Mouse (Mus musculus) neural tube, embryonic 12.5 days (tissue): ENCODE results near the gene Nop10. TPM values are rescaled to one million over a fixed set of nuclear protein-coding genes. Genes with fewer than 3 reads are reported as not detected.

Experiments
- ATAC-seq: fragments of 200-750 bp; cut with Nextera tagmentation; 2 replicates; pipeline ENCODE4 v1.8.0; 2017; ENCODE audit warnings: low read depth, mild to moderate bottlenecking, moderate TSS enrichment, moderate library complexity; ENCODE audit not compliant: low FRiP score
- H3K27ac ChIP-seq: fragments of 300-500 bp; sonication (generic); 2 replicates; pipeline ENCODE4 v1.5.1; 2016
- H3K27me3 ChIP-seq: fragments of 300-500 bp; sonication (generic); replicated peaks from 2 replicates; pipeline ENCODE4 v1.6.1; 2016; ENCODE audit warnings: mild to moderate bottlenecking
- H3K36me3 ChIP-seq: fragments of 300-500 bp; sonication (generic); 2 replicates; pipeline ENCODE4 v1.6.1; 2016; ENCODE audit warnings: mild to moderate bottlenecking
- H3K4me1 ChIP-seq: fragments of 300-500 bp; sonication (generic); 2 replicates; pipeline ENCODE4 v1.6.1; 2016
- H3K4me2 ChIP-seq: fragments of 300-500 bp; sonication (generic); replicated peaks from 2 replicates; pipeline ENCODE4 v1.6.1; 2016; ENCODE audit warnings: mild to moderate bottlenecking
- H3K4me3 ChIP-seq: fragments of 300-500 bp; sonication (generic); 2 replicates; pipeline ENCODE4 v1.5.1; 2016
- H3K9ac ChIP-seq: fragments of 300-500 bp; sonication (generic); 2 replicates; pipeline ENCODE4 v1.6.1; 2016; ENCODE audit warnings: mild to moderate bottlenecking
- H3K9me3 ChIP-seq: fragments of 300-500 bp; sonication (generic); 2 replicates; pipeline ENCODE4 v1.6.1; 2016; ENCODE audit warnings: mild to moderate bottlenecking
- WGBS: fragments of 180-500 bp; shearing (Covaris S2); methylation state at CpG from one replicate; pipeline ENCODE4 v1.1.7; 2016; 5-methylcytosine and 5-hydroxymethylcytosine counted together
- polyA plus RNA-seq: library from polyadenylated mRNA; unstranded; fragments of >200 nt; fragmentation: Nextera tagmentation; extraction: Ambion mirVana; gene quantifications from 2 replicates; pipeline ENCODE4 v1.2.1, GENCODE M21; 2016

The Nop10 gene
- polyA plus RNA-seq, 1 experiment from 2014 or later, result 140 TPM

- H3K36me3 ChIP-seq, result peaks cover 17% of the 10 kb centered on the region
- H3K9me3 ChIP-seq, result no peaks in the 10 kb centered on the region
- H3K4me2 ChIP-seq, result no peak overlapping the region
- H3K4me1 ChIP-seq, result peaks cover 12% of the 10 kb centered on the region; the same call in 1 of the 2 replicates
- no peak overlapping the region for H3K27ac ChIP-seq
- no peak overlapping the region for H3K9ac ChIP-seq
- no peak for ATAC-seq
- no peak overlapping the region for H3K4me3 ChIP-seq
- WGBS, result 88% methylated on average over 14 of the region's 14 CpGs
- no peaks in the 10 kb centered on the region for H3K27me3 ChIP-seq
Observed at GRCm38 (mm10) chr2:112241787-112242186, 19.9 kb upstream of the Nop10 start.

DNA sequence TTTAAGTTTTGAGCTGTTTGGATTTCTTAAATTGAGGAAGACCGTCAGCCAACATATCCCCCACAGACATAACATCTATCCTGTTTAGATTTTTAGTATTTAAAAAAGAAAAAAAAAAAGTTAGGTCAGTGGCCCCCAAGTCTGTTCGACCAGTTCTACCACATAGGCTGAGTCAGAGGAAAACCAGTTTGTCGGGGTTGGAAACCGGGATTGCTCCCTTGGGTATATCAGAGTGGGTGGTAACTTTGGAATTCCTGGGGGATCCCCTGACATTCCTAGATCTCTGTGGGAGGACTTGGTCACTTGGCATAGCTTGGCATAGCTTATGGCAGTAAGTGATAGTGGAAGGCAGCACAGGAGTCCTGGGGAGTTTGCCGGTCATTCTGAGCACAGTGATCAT lies 16.4 kb upstream of the Nop10 start:
- no peaks in the 10 kb centered on the region for H3K27me3 ChIP-seq
- H3K4me1 ChIP-seq, result peaks cover 9% of the 10 kb centered on the region; the same call in 1 of the 2 replicates
- no peak overlapping the region for H3K4me2 ChIP-seq
- ATAC-seq, result no peak
- no peaks in the 10 kb centered on the region for H3K9me3 ChIP-seq
- no peak overlapping the region for H3K27ac ChIP-seq
- H3K9ac ChIP-seq, result no peak overlapping the region
- peaks cover 20% of the 10 kb centered on the region for H3K36me3 ChIP-seq
- no peak overlapping the region for H3K4me3 ChIP-seq
- 92% methylated on average over 5 of the region's 5 CpGs for WGBS

DNA sequence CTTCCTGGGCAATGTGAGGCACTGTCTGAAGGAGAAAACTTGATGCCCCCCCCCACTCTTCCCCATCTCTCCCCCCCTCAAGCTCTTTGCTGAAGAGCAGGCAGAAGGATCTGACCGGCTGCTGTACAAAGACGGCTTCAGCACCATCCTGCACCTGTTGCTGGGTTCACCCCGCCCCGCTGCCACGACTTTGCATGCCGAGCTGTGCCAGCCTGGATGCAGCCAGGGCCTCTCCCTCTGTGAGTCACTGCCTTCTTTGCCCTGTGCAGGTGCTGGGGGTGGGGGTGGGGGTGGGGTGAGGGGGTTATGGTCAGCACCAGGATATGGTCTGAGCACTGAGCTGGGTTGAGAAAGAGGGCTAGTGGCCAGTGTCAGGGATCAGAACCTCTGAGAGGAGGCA lies 15.5 kb upstream of the Nop10 start:
- Histone ChIP-seq H3K9ac (no peak overlapping the region), H3K36me3 (peaks cover 20% of the 10 kb centered on the region), H3K9me3 (no peaks in the 10 kb centered on the region), H3K27ac (no peak overlapping the region), H3K4me1 (0 out of 2 replicates have a peak, but pooled peaks cover under 1% of the 10 kb centered on the region), H3K4me2 (no peak overlapping the region), H3K4me3 (no peak overlapping the region), H3K27me3 (no peaks in the 10 kb centered on the region)
- 90% methylated on average over 6 of the region's 6 CpGs for WGBS
- ATAC-seq, result no peak

GRCm38 (mm10) chr2:112247323-112247722 lies 14.4 kb upstream of the Nop10 start:
- no peak overlapping the region for H3K4me2 ChIP-seq
- no peak overlapping the region for H3K4me3 ChIP-seq
- no peak overlapping the region for H3K27ac ChIP-seq
- no peaks in the 10 kb centered on the region for H3K9me3 ChIP-seq
- no peaks in the 10 kb centered on the region for H3K4me1 ChIP-seq
- 89% methylated on average over 10 of the region's 10 CpGs for WGBS
- no peak overlapping the region for H3K9ac ChIP-seq
- H3K36me3 ChIP-seq, result peaks cover 20% of the 10 kb centered on the region
- no peaks in the 10 kb centered on the region for H3K27me3 ChIP-seq
- no peak for ATAC-seq

GRCm38 (mm10) chr2:112249780-112250453 lies 11.8 kb upstream of the Nop10 start:
- no peaks in the 10 kb centered on the region for H3K9me3 ChIP-seq

DNA sequence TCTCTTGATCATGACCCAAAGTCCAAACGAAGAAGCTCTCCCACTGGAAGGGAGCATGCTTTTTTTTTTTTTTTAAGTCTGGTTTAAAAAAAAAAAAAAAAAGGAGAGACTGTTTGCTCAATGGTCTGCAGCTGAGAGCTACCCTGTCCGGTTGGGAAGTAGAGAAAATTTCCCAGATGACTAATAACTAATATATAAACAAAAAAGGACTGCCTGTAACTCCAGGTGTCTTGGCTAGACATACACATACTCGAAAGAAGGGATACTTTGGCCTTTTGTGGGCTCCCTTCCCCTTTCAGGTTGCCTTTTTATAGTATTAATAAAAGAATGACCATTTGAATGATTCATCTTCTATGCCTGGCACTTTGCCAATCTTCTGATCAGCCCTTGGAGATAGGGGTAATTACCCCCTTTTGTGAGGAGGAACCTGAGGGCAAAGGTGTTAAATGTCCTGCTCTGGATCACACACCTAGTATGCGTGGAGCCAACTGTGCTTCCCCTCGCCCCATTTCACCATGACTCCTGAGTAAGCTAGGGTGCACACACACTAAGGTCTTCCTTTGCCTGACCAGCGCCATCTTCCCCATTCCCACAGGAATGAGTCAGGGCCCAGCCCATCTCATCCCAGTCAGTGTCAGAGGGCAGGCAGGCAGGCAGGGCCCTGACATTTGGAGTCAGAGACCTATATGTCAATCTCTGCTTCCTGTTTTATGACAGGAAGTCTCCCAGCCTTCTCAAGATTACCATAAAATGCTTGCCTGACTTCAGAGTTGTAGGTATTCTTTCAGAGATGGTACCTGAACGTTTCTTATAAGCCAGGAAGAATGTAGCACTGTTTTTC lies 6.8 kb upstream of the Nop10 start:
- ATAC-seq, result no peak
- H3K9me3 ChIP-seq, result no peaks in the 10 kb centered on the region
- H3K4me3 ChIP-seq, result no peak overlapping the region
- H3K4me1 ChIP-seq, result no peaks in the 10 kb centered on the region
- H3K36me3 ChIP-seq, result no peaks in the 10 kb centered on the region
- H3K27ac ChIP-seq, result no peak overlapping the region
- H3K27me3 ChIP-seq, result no peaks in the 10 kb centered on the region
- H3K9ac ChIP-seq, result no peak overlapping the region
- H3K4me2 ChIP-seq, result no peak overlapping the region
- WGBS, result 74% methylated on average over 7 of the region's 7 CpGs

More at GRCm38 (mm10) chr2:112249780-112250453, 11.8 kb upstream of the Nop10 start:
- H3K36me3 ChIP-seq, result peaks cover 11% of the 10 kb centered on the region
- H3K4me2 ChIP-seq, result no peak overlapping the region
- 86% methylated on average over 10 of the region's 10 CpGs for WGBS
- no peak overlapping the region for H3K4me3 ChIP-seq
- no peak overlapping the region for H3K9ac ChIP-seq
- no peak for ATAC-seq
- H3K27me3 ChIP-seq, result no peaks in the 10 kb centered on the region
- H3K27ac ChIP-seq, result no peak overlapping the region
- H3K4me1 ChIP-seq, result no peaks in the 10 kb centered on the region

DNA sequence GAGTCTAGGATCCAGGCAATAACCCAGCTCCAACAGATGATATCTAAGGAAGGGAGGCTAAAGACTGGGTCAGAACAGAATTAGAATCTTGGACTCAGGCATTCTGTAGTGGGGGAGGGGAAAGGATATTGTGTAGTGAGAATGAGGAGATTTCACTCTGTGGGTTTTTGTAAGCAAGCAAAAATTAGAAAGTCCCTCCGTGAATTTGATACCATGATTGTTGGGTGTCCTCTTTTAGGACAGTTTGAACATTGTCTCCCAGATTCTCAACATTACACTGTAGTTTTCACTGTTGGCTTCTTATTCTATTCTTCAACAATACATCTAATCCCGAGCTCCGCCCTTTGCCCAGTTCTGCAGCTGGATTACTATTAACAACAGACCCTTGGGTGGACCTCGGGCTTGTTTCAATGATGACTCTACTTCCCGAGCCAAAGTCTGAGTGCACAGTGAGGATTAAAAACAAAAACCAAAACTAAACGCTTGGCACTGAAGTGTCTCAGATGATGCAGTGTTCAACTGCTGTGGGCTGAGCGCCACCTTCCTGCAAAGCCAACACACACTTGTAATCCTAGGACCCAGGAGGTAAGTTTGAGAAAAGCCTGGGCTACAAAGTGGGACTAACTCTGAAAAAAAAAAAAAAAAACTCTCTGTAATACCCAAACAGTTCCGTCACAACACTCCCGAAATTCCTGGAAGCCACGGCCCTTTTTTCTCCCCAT lies 2.3 kb upstream of the Nop10 start, which contains the start of gene Nutm1:
TSS of gene Nutm1 (minus strand) at position 51 of the 722 bp plus-strand sequence.
- Histone ChIP-seq H3K4me1 (peaks cover 8% of the 10 kb centered on the region), H3K27ac (no peak within 1 kb of the TSS), H3K9me3 (no peaks in the 10 kb centered on the region), H3K4me3 (no peak within 1 kb of the TSS), H3K36me3 (no peaks in the 10 kb centered on the region), H3K27me3 (no peaks in the 10 kb centered on the region), H3K9ac (no peak within 1 kb of the TSS), H3K4me2 (no peak within 1 kb of the TSS)
- ATAC-seq, result no peak
- WGBS, result 79% methylated on average over 10 of the region's 10 CpGs

GRCm38 (mm10) chr2:112262779-112263295 lies 1.1 kb downstream of the Nop10 start:
- Histone ChIP-seq H3K4me3 (peak overlapping the region; percentile 57), H3K27me3 (no peaks in the 10 kb centered on the region), H3K4me2 (peak overlapping the region; percentile 69), H3K36me3 (no peaks in the 10 kb centered on the region), H3K4me1 (peaks cover 21% of the 10 kb centered on the region), H3K9me3 (no peaks in the 10 kb centered on the region), H3K9ac (peak overlapping the region; percentile 55), H3K27ac (no peak overlapping the region)
- WGBS, result 36% methylated on average over 4 of the region's 4 CpGs
- no peak for ATAC-seq

GRCm38 (mm10) chr2:112264364-112264763 lies 2.6 kb downstream of the Nop10 start:
- peaks cover 21% of the 10 kb centered on the region for H3K4me1 ChIP-seq
- no peak overlapping the region for H3K27ac ChIP-seq
- no peaks in the 10 kb centered on the region for H3K27me3 ChIP-seq
- no peaks in the 10 kb centered on the region for H3K36me3 ChIP-seq
- H3K9ac ChIP-seq, result no peak overlapping the region
- H3K9me3 ChIP-seq, result no peaks in the 10 kb centered on the region
- WGBS, result 83% methylated on average over 4 of the region's 4 CpGs
- no peak for ATAC-seq
- no peak overlapping the region for H3K4me3 ChIP-seq
- no peak overlapping the region for H3K4me2 ChIP-seq

- H3K9me3 ChIP-seq, result no peaks in the 10 kb centered on the region
- no peaks in the 10 kb centered on the region for H3K36me3 ChIP-seq
- under 1% methylated on average over 83 of the region's 85 CpGs for WGBS
- peak; percentile 92 for ATAC-seq
- peaks cover 21% of the 10 kb centered on the region for H3K4me1 ChIP-seq
- H3K9ac ChIP-seq, result peak within 1 kb of the TSS; percentile 75
- H3K4me2 ChIP-seq, result peak within 1 kb of the TSS; percentile 91
- H3K27ac ChIP-seq, result peak within 1 kb of the TSS; percentile 84
- peak within 1 kb of the TSS; percentile 71 for H3K4me3 ChIP-seq
- H3K27me3 ChIP-seq, result no peaks in the 10 kb centered on the region
Observed at GRCm38 (mm10) chr2:112265448-112266241, 3.9 kb downstream of the Nop10 start, which contains the start of gene Slc12a6. Slc12a6 (plus strand) TSS chr2:112265825.

- no peaks in the 10 kb centered on the region for H3K27me3 ChIP-seq
- 2% methylated on average over 11 of the region's 11 CpGs for WGBS
- peak within 1 kb of the TSS; percentile 71 for H3K4me3 ChIP-seq
- H3K36me3 ChIP-seq, result no peaks in the 10 kb centered on the region
- peak within 1 kb of the TSS; percentile 91 for H3K4me2 ChIP-seq
- peaks cover 21% of the 10 kb centered on the region for H3K4me1 ChIP-seq
- H3K27ac ChIP-seq, result peak within 1 kb of the TSS; percentile 84
- ATAC-seq, result peak; percentile 46
- H3K9me3 ChIP-seq, result no peaks in the 10 kb centered on the region
- peak within 1 kb of the TSS; percentile 75 for H3K9ac ChIP-seq
Observed at GRCm38 (mm10) chr2:112266242-112266592, 4.5 kb downstream of the Nop10 start, which contains the start of gene Gm21985. Gm21985 (plus strand) TSS chr2:112266314.
